Mouse (Mus musculus) heart, adult 9 months (tissue): Measurements from ENCODE around the gene Abcg8.

Experiments
- DNase-seq, 2 experiments: peaks; one replicate each; pipeline ENCODE4 v3.0.0; 2022; ENCODE audit warnings: low spot score in 2 of 2

The Abcg8 gene

DNA sequence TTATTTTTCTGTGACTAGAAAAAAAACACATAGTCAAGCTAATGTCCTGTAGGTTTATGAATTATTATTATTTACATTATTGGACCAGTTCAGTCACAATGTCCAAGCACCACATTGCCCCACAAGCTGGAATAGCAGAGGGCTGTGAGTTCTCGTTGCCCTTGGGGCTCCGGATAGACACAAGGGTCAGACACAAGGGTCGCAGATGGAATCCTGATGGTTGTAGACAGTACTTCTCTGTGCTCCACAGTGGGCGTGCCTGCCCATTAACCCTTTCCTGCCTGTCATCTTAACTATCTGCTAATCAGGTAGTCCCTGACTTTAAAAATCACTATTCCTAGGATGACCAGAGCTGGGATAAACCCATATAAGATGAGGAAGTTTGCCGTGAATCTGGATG lies 17.9 kb upstream of the Abcg8 start:
- no peak for DNase-seq

DNA sequence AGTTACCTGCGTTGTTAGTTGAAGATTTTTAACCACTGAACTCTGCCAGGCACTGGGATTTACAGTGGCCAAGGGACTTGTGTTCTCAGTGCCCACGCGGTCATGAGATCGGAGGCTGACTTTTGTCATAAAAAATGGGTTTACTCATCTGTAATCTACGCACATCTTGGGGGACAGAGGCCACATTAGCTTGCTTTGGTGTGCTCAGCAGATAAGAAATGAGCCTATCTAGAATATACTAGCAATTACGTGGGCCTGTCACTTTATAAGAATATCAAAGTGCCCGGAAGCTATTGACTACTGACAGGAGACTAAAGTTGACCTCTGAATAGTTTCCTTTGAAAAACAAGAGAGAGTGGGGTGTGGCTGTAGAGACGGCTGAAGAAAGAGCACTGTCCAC lies 17.2 kb upstream of the Abcg8 start:
- DNase-seq = no peak

DNA sequence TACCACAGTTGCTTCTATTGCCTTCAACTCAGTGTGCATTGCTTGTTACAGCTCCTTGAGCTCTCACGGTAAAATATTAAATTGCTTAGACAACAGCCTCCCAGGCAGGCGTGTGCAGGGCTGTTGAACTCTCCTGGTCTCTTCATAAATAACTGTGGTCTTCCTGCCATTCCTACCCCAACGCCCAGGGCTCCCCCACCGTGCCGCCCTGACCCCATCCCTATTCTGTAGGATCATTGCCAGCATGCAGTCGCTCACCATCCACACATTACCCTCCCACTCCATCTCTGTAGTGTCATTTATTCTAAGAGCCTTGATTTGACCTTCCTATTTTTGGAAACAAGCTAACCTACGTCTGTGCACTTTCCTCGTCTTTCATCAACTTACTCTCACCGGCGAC lies 11.0 kb upstream of the Abcg8 start:
- DNase-seq = no peak

DNA sequence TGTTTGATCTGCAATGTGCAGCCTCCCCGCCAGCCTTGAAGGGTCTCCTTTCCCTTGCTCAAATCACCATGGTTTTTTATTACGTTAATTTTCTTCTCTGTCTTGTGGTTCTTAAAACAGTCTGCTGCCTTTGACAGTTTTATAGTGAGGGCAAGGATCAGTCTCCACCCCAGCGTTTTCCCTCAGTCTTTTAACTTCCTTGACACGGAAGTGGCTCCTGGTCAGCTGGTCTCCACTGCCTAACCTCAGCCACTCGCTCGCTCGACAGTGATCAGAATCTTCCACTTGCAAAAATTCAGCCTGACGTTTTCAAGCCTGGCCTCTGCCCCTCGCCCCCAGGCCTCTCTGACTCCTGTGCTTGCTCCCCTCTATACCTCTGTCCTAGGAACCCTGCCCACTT lies 10.4 kb upstream of the Abcg8 start:
- no peak for DNase-seq

DNA sequence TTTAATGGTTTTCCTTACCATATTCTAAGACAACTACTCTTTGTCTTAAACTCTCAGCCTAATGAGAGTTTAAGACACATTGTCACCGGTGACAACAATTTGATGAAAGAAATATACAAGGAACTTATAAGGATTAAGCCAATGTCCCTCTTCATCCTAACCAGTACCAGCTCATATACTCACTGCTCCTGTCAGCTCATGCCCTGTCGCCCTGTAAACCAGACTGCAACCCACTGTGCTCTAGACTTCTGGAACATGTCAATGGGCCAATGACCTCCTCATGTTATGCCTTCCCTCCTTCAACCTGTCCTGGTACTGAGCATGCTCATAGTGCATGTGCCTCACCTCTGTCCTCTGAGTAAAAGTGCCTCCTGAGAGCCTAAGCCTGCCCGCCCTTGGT lies 8.3 kb upstream of the Abcg8 start:
- no peak for DNase-seq

DNA sequence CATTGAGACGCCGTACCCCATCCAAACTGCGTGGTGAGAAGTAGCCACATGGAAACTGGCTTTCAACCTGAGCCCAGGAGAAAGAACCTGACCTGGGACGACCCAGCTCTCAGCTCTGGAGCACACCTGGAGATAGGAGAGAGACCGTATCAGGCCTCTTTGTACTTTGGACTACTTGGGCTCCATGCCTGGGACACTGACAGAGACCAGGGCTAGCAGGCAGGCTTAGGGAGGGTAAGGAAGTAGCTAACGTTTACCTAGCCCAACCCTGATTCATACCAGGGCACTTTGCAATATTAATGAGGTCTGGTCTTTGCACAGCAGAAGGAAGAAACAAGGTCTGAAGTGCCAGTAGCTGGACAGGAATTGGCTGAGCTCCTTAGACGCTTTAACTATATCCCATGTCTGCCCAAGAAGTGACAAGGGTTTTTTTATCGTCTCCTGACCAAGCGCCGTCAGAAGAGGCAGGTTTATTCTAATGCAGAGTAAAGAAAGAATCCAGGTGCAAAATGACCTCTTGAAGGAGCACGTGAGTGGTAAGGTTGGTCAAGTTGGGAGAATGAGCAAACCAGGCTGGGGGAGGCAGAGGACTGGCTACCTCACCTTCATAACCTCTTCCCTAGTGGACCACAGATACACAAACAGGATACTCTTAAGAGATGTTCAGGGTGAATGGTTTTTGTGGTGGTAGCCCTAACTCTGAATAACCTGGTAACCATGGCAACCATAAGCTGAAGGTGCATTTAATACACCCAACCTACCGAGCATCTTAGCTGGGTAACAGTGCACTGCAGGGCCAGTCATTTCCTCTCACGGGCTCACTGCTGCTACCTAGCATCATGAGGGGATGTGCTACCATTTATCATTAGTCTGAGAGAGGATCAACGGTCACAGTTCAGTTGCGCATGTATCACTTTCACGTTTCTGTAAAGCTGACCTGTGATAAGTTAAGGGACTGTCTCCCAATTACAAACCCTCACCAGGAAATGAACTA lies 3.4 kb upstream of the Abcg8 start:
- DNase-seq = no peak

DNA sequence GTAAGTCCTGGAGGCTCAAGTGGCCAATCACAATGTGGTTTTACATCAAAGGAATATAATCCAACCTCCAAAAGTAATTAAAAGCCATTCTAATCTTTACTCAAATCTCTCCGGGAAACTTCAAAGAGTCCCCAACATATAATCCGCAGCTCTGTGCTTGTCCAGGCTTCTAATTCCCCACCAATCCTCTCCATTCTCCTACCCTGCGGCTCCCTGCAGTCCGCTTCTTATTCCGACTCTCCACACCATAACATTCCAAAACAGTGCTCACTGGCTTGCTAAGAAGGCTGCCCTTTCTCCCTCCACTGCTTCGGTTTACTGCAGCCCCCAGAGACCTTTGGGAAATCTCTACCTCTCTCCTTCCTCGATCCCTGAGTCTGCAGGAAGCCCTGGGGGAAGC lies 2.1 kb upstream of the Abcg8 start:
- no peak for DNase-seq

DNA sequence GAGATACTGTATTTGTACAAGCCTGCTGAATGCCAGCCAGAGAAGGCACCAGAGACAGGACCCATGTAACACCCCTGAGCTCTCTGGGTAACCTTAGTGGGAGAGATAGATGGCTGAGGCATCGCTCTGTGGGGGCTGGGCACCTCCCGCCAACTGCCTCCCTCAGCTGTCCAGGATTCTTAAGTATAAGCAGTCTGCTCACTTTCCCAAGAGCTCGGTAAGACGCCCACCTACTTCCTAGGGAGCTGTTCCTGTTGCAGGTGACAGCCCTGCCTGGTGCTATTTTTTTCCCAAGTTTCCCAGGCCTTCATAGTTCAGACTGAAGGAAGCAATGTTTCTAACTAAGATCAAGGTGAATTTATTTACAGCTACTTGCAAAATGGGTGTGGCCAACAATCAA lies 898 bp upstream of the Abcg8 start:
- DNase-seq = no peak

DNA sequence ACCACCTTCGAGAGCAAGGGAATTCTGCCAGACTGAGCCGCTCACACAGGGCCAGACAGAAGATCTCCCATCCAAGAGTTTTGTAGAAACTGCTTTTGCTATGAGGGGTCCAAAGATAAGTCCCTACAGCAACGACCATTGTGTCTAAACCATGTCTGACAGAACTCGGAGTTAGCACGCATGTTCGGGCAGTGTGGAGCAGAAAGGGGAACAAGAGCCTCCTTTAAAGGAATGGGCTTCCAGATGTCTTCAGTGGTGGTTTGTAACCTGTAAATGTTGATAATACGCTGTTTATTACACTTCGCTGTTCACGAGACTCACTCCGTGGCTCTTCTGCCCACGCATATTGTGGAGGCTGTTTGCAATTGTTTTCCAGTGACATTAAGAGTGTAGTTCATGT lies 1.5 kb downstream of the Abcg8 start:
- DNase-seq = no peak

DNA sequence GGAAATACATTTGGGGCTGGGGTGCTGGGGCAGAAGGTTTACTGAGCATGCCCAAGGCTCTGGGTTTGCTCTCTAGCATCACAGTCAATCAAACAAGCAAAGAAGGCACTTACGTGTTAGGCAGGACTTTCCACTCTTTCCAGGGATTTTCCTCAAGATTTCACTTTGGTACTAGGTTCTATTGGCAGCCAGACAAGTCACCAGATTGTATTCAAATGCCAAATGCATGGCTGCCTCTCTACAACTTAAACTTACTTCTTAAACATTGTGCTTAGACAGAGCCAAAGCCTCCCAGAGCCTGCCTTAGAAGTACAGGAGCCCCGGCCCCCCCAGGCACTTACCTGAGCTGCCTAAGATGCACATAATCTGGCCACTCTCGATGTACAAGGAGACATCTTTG lies 5.6 kb downstream of the Abcg8 start:
- DNase-seq = no peak

DNA sequence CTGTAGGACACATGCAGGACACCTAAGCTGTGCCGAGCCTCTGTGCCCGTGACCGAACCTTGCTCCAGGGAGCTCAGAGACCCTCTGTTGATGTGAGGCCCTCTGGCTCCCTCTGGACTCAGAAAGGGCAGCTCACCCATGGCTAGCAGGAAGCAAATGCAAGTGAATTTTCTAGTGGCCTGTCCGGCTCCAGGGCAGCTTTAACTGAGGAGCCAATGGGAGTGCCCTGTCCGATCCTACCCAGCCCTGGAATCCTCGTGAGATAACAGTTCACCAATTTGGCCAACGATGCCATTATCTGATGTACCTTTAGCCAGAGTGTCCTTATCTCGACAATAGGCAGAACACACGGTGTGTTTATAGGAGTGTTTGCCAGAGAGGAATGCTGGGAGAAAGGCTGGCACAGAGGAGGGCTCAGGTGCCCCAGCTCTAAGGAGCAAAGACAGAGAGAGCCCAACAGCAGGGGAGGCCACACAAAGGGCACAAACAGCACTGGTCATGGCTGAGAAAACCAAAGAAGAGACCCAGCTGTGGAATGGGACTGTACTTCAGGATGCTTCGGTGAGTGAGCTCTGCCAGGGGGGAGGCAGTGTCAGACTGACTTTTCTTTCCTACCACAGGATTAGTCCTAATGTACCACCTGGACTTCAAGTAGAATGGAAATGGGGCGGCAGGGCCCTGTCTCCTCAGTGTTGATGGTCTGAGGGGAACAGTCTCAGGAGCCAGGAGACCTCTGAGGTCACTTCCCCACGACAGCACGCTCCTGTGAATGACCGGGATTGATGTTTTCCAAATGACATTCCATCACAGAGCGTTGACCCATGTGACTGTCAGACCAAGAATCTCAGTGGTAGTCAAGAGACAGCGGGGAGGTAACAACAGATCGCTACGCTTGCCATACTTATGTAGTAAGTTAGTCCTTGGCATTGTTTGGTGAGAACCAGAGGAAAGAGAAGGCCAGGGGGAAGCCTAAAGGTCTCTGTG lies 6.9 kb downstream of the Abcg8 start, which contains the start of gene Abcg5:
Gene Abcg5, minus strand, starts transcription at position 278 of the 984 bp plus-strand sequence.
- DNase-seq = no peak

DNA sequence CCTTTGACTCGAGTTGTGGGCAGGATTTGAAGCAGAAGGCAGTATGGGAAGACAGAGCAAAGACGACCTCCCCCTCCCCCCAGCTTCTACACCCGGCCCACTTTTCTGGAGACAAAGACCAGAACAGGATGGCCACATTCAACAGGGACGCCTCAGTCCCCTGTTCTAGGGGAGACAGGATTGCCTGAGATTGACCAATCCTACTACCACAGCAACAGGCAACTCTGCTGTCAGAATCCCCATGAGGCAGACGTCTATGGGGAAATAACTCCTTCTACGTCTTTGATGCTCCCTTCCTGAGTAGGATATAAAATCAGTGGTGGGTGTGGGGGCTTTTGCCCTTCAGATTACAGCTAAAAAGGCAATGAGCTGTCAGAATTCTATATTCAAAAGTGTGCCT lies 8.2 kb downstream of the Abcg8 start:
- DNase-seq = no peak

DNA sequence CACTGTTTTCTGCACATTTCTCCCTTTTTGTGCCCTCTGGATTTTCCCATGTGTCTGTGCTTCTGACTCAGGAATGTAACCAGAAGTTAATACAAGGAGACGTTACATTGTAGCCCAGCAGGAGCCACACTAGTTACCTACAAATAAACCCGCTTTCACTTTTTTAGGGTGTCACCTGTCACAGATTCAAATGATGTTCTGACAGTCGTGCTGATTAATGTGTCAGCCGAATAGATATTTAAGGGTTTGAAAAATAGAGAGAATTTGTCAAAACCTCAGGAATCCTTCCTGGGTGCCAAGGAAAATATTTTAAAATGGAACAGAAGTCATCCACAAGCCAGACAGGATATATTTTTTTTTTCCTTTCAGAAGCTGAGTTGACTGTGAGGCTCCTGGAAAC lies 9.2 kb downstream of the Abcg8 start:
- DNase-seq = no peak

DNA sequence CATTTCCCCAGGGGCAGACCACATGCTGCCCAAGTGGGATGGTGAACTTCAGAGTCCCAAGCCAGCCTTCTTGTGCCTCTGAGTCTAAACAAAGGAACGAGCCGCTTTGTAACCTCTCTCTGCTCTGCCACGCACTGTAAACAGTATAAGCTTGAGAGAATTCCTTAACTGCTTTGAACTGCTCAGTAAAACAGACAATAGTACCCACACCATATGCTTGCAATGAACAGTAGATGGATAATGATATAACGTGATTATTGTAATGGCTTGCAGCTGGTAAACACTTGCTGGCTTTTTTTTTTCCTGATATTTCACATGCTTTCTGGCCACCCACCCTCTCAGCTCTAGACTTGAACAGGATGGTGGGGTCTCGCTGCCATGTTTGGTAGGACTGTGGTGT lies 11.9 kb downstream of the Abcg8 start:
- no peak for DNase-seq

DNA sequence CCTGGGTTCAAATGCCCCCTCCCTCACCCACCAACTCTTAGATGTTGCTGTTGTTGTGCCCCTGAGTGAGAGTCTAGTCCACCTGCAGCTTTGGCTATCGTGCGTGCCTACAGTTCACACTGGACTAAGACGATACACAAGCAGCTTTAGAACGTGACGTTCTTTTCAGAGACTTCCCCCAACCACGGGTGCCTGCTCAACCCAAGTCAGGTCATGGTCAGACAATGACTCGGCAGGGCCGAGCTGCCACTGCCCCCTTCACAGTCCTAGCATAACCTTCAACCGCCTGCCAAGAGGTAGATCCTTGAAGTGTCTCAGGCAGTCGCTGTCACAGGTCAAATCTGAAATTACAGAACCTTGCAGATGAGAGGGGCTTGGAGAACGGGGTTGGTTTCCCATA lies 12.7 kb downstream of the Abcg8 start:
- no peak for DNase-seq

DNA sequence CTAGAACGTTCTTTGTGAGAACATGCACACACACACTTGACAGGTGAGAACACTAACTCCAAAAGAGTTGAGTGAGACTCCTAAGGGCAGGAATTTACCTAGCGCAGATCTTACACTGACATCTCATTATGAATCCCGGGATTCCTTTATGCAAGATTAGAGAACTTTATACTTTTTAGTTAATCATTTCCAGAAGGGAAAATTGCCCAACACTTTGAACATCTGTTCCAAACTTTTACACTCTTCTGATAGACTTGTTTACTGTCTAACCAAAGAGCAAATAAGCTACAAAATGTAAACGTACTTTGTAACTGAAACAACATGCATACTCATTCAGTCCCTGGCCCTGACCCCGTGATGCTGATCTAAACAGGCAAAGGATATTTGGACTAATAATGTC lies 13.2 kb downstream of the Abcg8 start:
- DNase-seq = no peak

DNA sequence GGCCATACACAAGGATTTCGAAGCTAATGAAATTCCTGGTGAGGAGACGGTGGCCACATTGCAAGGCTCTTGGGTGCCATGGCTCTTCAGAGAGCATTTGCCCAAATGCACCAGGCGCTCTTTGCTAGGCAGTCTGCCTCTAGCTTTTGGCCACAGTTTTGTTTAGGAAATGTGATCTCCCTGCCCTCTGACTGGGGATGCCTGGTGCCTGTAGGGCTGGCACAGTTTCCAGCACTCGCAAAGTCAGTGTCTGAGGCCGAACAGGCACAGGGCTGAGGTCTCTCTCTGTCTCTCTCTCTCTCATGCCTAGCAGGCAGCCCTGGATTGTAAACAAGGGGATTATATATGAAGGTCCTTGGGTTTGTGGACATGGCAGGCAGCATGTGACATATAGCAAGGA lies 14.0 kb downstream of the Abcg8 start:
- DNase-seq = no peak

DNA sequence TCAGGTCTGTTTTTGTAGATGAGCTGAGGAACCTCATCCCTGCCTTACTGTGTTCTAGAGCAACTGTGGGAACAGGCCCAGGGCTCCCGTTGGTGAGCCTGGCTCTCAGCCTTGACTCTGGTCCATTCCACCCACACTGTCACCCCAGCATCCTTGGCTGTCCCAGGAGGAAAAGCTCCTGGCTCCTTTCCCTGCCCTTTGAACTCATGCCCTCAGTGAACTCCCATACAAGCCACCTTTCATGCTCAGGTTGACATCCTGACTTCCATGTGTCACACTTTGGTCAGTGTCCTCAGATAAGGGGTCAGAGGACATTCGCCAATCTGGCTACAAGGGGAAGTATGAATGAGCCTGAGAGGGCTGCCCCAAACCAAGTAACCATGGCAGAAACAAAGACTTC lies 17.6 kb downstream of the Abcg8 start:
- DNase-seq = no peak

DNA sequence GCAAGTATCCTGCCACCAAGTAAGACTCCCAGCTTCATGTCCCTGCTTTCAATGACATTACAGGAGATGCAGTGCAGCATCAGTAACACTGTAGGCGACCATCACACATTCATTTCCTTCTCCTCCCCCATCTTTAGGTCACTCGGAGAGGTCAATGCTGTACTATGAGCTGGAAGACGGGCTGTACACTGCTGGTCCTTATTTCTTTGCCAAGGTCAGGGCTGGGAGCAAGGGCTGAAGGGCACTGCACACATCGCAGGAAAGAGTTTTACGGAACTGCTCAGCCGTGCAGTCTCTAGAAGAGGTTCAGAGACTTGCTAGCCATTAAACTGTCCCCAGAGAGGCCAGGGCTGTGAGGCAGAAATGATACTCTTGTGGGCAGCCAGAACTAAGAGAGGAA lies 20.4 kb downstream of the Abcg8 start:
- DNase-seq = no peak

DNA sequence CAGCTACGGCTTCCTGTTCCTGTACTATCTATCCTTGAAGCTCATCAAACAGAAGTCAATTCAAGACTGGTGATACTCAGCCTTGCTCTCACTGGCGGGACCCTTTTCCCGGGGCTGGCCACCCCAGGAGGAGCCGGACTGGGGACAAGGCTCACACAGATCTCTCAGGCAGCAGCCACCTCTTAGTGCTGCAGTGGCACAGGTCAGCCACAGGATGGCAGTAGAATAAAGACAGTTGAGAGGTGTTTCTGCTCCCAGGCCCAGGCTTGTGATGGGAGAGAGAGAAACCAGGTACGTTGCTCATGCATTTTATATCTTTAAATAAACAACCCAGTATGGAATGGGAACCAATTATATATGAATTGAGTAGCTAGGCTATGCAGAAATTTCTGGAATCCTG lies 22.6 kb downstream of the Abcg8 start:
- peak in 1 of 2 experiments; percentile 20 for DNase-seq

DNA sequence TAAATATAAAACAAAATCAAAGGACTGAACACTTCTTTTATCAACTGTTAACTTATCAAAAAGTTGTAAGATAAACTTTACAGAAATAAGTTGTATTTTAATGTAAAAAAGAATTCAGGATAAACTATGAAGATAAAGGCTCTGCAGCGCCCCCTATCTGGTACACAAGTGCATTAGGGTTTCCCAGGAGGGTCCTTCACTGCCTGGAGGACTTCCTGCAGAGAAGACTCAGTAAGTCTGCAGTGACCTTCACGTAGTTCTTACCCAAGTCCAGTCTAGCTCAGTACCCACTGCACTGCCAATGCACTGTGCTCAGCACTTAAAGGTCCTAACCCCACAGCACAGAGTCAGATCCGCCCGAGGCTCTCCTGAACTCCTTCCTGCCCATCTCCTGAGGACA lies 31.3 kb downstream of the Abcg8 start:
- no peak for DNase-seq

DNA sequence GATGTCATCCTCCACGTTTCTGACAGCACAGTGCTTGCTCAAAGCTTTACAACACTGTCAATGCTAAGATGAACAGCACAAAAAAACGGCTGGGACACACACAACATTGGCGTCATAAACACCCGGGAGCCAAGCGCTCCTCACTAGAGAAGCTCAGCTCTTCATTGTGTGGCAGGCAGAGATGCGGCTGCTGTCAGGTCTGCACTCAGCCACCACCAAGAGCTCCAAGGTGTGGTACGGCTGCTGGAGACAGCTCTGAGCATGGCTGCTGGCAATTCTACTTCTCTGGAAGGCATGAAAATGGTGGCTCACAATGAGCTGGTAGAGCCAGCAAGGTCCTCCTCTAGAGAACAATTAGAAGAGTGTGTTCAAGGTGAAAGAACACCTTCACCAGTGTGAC lies 32.7 kb downstream of the Abcg8 start:
- no peak for DNase-seq
